Mouse (Mus musculus) cerebellum, adult 2 months (tissue): Measurements from ENCODE around the gene Vapb.

Experiments used
- CTCF ChIP-seq: fragments of 200-500 bp; IDR thresholded peaks from 2 replicates; pipeline ENCODE4 v1.5.1; 2011; ENCODE audit warnings: low read depth, mild to moderate bottlenecking, control low read depth, low read length, moderate library complexity, borderline replicate concordance; ENCODE audit not compliant: insufficient read depth
- POLR2A ChIP-seq: fragments of 200-500 bp; IDR thresholded peaks from 2 replicates; pipeline ENCODE4 v1.6.1; 2011; ENCODE audit warnings: low read length, control low read depth, borderline replicate concordance; ENCODE audit not compliant: insufficient read depth

GRCm38 (mm10) chr2:173806621-173807020 lies 69.3 kb downstream of the Vapb start:
- TF ChIP-seq POLR2A (no peak), CTCF (no peak)
